Mouse (Mus musculus): ENCODE measurements at regions not wholly inside any gene's neighbourhood (a gene's known extent, or its start where the extent isn't known, plus 50 kb on each side); places are given as distances from the start of the nearest gene placed in this dataset.

GRCm38 (mm10) chr10:111073851-111074430, 64.0 kb upstream of the Zdhhc17 start:
- no peak overlapping the region for H3K4me2 ChIP-seq
- H3K36me3 ChIP-seq: no peaks in the 10 kb centered on the region
- no peaks in the 10 kb centered on the region for H3K9me3 ChIP-seq (replicated peaks)
- no peak overlapping the region for H3K27ac ChIP-seq (ENCODE audit: poor library complexity, severe bottlenecking)
- no peak overlapping the region for H3K9ac ChIP-seq
- ATAC-seq (ENCODE audit: insufficient number of reproducible peaks, low FRiP score): no peak
- 60% methylated on average over 5 of the region's 5 CpGs for WGBS
- H3K27me3 ChIP-seq (replicated peaks): no peaks in the 10 kb centered on the region
- no peak overlapping the region for H3K4me3 ChIP-seq
- peaks cover 14% of the 10 kb centered on the region for H3K4me1 ChIP-seq (replicated peaks)

GRCm38 (mm10) chr10:111073262-111073661, 63.3 kb upstream of the Zdhhc17 start:
- H3K4me2 ChIP-seq: no peak overlapping the region
- H3K27me3 ChIP-seq (replicated peaks): no peaks in the 10 kb centered on the region
- H3K4me1 ChIP-seq (replicated peaks): peaks cover 14% of the 10 kb centered on the region
- ATAC-seq (ENCODE audit: insufficient number of reproducible peaks, low FRiP score): no peak
- H3K27ac ChIP-seq (ENCODE audit: poor library complexity, severe bottlenecking): no peak overlapping the region
- no peak overlapping the region for H3K9ac ChIP-seq
- H3K4me3 ChIP-seq: no peak overlapping the region
- no peaks in the 10 kb centered on the region for H3K9me3 ChIP-seq (replicated peaks)
- 41% methylated on average over 14 of the region's 14 CpGs for WGBS
- no peaks in the 10 kb centered on the region for H3K36me3 ChIP-seq

GRCm38 (mm10) chr10:111072554-111072909, 62.6 kb upstream of the Zdhhc17 start:
- ATAC-seq (ENCODE audit: insufficient number of reproducible peaks, low FRiP score): no peak
- H3K9me3 ChIP-seq (replicated peaks): no peaks in the 10 kb centered on the region
- WGBS: 66% methylated on average over 2 of the region's 2 CpGs

GRCm38 (mm10) chr10:111071805-111072553, 62.0 kb upstream of the Zdhhc17 start:
- Histone ChIP-seq H3K4me2 (no peak overlapping the region), H3K27ac (ENCODE audit: poor library complexity, severe bottlenecking) (no peak overlapping the region), H3K36me3 (no peaks in the 10 kb centered on the region), H3K9ac (no peak overlapping the region), H3K9me3 (replicated peaks) (no peaks in the 10 kb centered on the region), H3K4me1 (replicated peaks) (peaks cover 14% of the 10 kb centered on the region), H3K27me3 (replicated peaks) (no peaks in the 10 kb centered on the region), H3K4me3 (no peak overlapping the region)
- 28% methylated on average over 9 of the region's 11 CpGs for WGBS
- ATAC-seq (ENCODE audit: insufficient number of reproducible peaks, low FRiP score): no peak

More at GRCm38 (mm10) chr10:111072554-111072909, 62.6 kb upstream of the Zdhhc17 start:
- Histone ChIP-seq H3K9ac (no peak overlapping the region), H3K36me3 (no peaks in the 10 kb centered on the region), H3K4me3 (no peak overlapping the region), H3K27ac (ENCODE audit: poor library complexity, severe bottlenecking) (no peak overlapping the region), H3K4me2 (no peak overlapping the region), H3K4me1 (replicated peaks) (peaks cover 14% of the 10 kb centered on the region), H3K27me3 (replicated peaks) (no peaks in the 10 kb centered on the region)

GRCm38 (mm10) chr10:111066146-111066545, 56.2 kb upstream of the Zdhhc17 start:
- no peak for ATAC-seq (ENCODE audit: insufficient number of reproducible peaks, low FRiP score)
- Histone ChIP-seq H3K9ac (no peak overlapping the region), H3K4me1 (replicated peaks) (peaks cover 10% of the 10 kb centered on the region), H3K36me3 (no peaks in the 10 kb centered on the region), H3K4me2 (no peak overlapping the region), H3K27ac (ENCODE audit: poor library complexity, severe bottlenecking) (no peak overlapping the region), H3K4me3 (no peak overlapping the region), H3K9me3 (replicated peaks) (no peaks in the 10 kb centered on the region), H3K27me3 (replicated peaks) (no peaks in the 10 kb centered on the region)
- WGBS: 79% methylated on average over 11 of the region's 11 CpGs

GRCm38 (mm10) chr10:111060626-111061025, 50.7 kb upstream of the Zdhhc17 start:
- WGBS: 76% methylated on average over 8 of the region's 8 CpGs
- no peak overlapping the region for H3K9ac ChIP-seq
- H3K4me2 ChIP-seq: no peak overlapping the region
- peaks cover 10% of the 10 kb centered on the region for H3K4me1 ChIP-seq (replicated peaks)
- H3K27me3 ChIP-seq (replicated peaks): no peaks in the 10 kb centered on the region
- ATAC-seq (ENCODE audit: insufficient number of reproducible peaks, low FRiP score): no peak
- no peak overlapping the region for H3K4me3 ChIP-seq
- H3K36me3 ChIP-seq: no peaks in the 10 kb centered on the region
- H3K27ac ChIP-seq (ENCODE audit: poor library complexity, severe bottlenecking): no peak overlapping the region
- no peaks in the 10 kb centered on the region for H3K9me3 ChIP-seq (replicated peaks)

Measured in heart, embryonic 12.5 days (tissue).